Mouse (Mus musculus) mouse embryonic stem cell (cell line): Measurements from ENCODE around the gene Akap5.

Experiments used
- in situ Hi-C, 2 experiments: fragments of 300-500 bp; cut with MboI; formaldehyde crosslinking; loops; 1 replicate in 1 of 2; 3 replicates in 1 of 2; pipeline ENCODE4 v1.14.3; 2019 to 2020; ENCODE audit warnings: low sequenced_read_pairs in 2 of 2, low pct_unique_long_range_greater_than_20kb in 1 of 2, mixed read lengths in 1 of 2; ENCODE audit not compliant: unreplicated experiment in 1 of 2

Gene Akap5

GRCm38 (mm10) chr12:76307964-76308363 is 16.7 kb upstream of the Akap5 start:
- in situ Hi-C loops: no loop called here

GRCm38 (mm10) chr12:76308436-76308835 is 16.3 kb upstream of the Akap5 start:
- in situ Hi-C loops: no loop called here

- in situ Hi-C loops: no loop called here
Observed at GRCm38 (mm10) chr12:76310007-76310406, 14.7 kb upstream of the Akap5 start.

- in situ Hi-C loops: no loop called here
Observed at GRCm38 (mm10) chr12:76310633-76311032, 14.1 kb upstream of the Akap5 start.

- in situ Hi-C loops: no loop called here
Observed at GRCm38 (mm10) chr12:76311227-76311626, 13.5 kb upstream of the Akap5 start.

GRCm38 (mm10) chr12:76311951-76312350 is 12.7 kb upstream of the Akap5 start:
- in situ Hi-C loops: no loop called here

- in situ Hi-C loops: no loop called here
Observed at GRCm38 (mm10) chr12:76318282-76319212, 6.1 kb upstream of the Akap5 start.

- in situ Hi-C loops: loop anchor here in 1 of 2 experiments (25.0 kb wide), 2 partner anchors 314 to 539 kb away; no protein-coding TSS in a partner anchor
Observed at GRCm38 (mm10) chr12:76326437-76327220, 1.9 kb downstream of the Akap5 start.

GRCm38 (mm10) chr12:76328567-76329354 is 4.1 kb downstream of the Akap5 start:
- in situ Hi-C loops: loop anchor here in 1 of 2 experiments (25.0 kb wide), 2 partner anchors 316 to 541 kb away; no protein-coding TSS in a partner anchor

- in situ Hi-C loops: loop anchor here in 1 of 2 experiments (25.0 kb wide), 2 partner anchors 321 to 546 kb away; no protein-coding TSS in a partner anchor
Observed at GRCm38 (mm10) chr12:76333688-76334087, 9.0 kb downstream of the Akap5 start.

- in situ Hi-C loops: loop anchor here in 1 of 2 experiments (25.0 kb wide), 2 partner anchors 323 to 548 kb away; no protein-coding TSS in a partner anchor
Observed at GRCm38 (mm10) chr12:76335641-76336040, 10.9 kb downstream of the Akap5 start.

GRCm38 (mm10) chr12:76336111-76336965 is 11.6 kb downstream of the Akap5 start:
- in situ Hi-C loops: loop anchor here in 1 of 2 experiments (25.0 kb wide), 2 partner anchors 324 to 549 kb away; no protein-coding TSS in a partner anchor

GRCm38 (mm10) chr12:76341080-76341479 is 16.4 kb downstream of the Akap5 start:
- in situ Hi-C loops: loop anchor here in 1 of 2 experiments (5.0 to 25.0 kb wide), 3 partner anchors 144 to 554 kb away; no protein-coding TSS in a partner anchor

- in situ Hi-C loops: loop anchor here in 1 of 2 experiments (25.0 kb wide), 2 partner anchors 334 to 559 kb away; no protein-coding TSS in a partner anchor
Observed at GRCm38 (mm10) chr12:76345759-76346455, 21.2 kb downstream of the Akap5 start.

GRCm38 (mm10) chr12:76349680-76350220 is 25.1 kb downstream of the Akap5 start:
- in situ Hi-C loops: loop anchor here in 1 of 2 experiments (25.0 kb wide), 2 partner anchors 337 to 562 kb away; no protein-coding TSS in a partner anchor

GRCm38 (mm10) chr12:76360868-76361267 is 36.2 kb downstream of the Akap5 start:
- in situ Hi-C loops: no loop called here
